Mouse (Mus musculus): ENCODE results near the gene Amotl1.
"Not testable (repeated sequence)": the region's sequence is repeated elsewhere in the genome, so short reads cannot be mapped to it uniquely, and the experiment has no call there.

Gene Amotl1

DNA sequence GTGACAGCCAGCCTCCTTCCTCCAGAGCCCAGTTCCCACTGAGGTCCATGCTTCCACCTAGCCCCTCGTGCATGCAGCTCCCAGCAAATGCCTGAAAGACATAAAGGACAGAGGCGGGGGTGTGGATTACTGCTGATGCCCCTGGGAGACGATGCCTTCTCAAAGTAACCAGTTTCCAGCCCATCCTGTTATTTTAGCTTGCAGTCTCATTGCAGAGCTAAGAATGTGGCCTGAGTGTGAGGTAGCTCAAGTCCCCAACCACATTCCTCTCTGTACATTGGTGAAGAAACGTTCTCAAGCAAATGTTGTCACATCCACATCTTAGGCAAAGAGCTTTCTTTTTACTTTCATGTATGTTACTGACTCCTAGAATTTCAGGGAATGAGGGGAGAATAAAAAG lies at the start of gene Amotl1:
Gene Amotl1 (minus strand): TSS at position 101 of the 400 bp plus-strand sequence.
- Histone ChIP-seq H3K36me3 (ENCODE audit: insufficient read depth, low read length) (no peaks in the 10 kb centered on the region), H3K9me3 (ENCODE audit: low read length) (no peaks in the 10 kb centered on the region), H3K4me1 (replicated peaks; ENCODE audit: low read depth, low read length) (peaks cover 39% of the 10 kb centered on the region), H3K4me3 (replicated peaks; ENCODE audit: low read length) (no peak within 1 kb of the TSS), H3K27me3 (ENCODE audit: insufficient read depth, low read length) (no peaks in the 10 kb centered on the region)
- TF ChIP-seq CTCF (conservative IDR thresholded peaks at IDR 0.05; ENCODE audit: low read length) (no peak), POU5F1 (IDR thresholded peaks at IDR 0.05; ENCODE audit: borderline replicate concordance, low read length) (no peak), NANOG (IDR thresholded peaks at IDR 0.05; ENCODE audit: borderline replicate concordance, low read length) (no peak)

DNA sequence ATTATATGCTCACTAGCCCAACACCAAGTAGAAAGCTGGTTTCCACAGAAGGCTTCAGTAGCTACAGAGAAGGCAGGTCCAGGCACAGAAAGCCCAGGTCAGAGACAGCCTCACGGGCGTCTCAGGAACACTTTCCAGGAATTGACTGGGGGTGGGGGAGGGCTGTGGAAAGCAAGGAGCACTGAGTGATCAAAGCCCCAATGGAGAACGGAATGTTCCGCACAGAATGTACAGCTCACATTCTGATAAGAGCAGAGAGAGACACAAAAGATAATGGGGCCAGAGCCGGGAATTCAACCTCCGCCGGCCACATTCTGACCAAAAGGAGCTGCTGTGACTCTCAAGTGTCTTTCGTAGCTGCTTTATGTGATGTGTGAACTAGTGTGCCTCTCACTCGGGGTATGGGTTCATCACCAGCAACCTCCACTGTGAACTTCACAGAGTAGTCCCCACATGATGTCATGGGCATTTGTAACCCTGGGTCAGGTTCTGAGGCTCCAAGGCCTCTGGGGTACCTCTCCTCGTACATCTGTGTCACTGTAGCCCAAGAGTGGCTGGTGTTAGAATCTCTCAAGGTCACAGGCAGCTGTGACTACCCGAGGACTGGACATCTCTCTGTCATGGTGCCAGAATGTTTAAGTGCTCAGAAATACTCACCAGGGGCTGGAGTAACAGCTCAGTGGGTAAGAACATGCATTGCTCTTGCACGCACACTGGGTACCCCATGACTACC lies 44.7 kb upstream of the Amotl1 start:
- Histone ChIP-seq H3K4me3 (replicated peaks; ENCODE audit: low read length) (no peak overlapping the region), H3K36me3 (ENCODE audit: insufficient read depth, low read length) (no peaks in the 10 kb centered on the region), H3K27me3 (ENCODE audit: insufficient read depth, low read length) (peaks cover 11% of the 10 kb centered on the region; the same call in 1 of the 2 replicates), H3K4me1 (replicated peaks; ENCODE audit: low read depth, low read length) (peaks cover 16% of the 10 kb centered on the region), H3K9me3 (ENCODE audit: low read length) (peaks cover 12% of the 10 kb centered on the region)
- TF ChIP-seq POU5F1 (IDR thresholded peaks at IDR 0.05; ENCODE audit: borderline replicate concordance, low read length) (no peak), NANOG (IDR thresholded peaks at IDR 0.05; ENCODE audit: borderline replicate concordance, low read length) (no peak)

DNA sequence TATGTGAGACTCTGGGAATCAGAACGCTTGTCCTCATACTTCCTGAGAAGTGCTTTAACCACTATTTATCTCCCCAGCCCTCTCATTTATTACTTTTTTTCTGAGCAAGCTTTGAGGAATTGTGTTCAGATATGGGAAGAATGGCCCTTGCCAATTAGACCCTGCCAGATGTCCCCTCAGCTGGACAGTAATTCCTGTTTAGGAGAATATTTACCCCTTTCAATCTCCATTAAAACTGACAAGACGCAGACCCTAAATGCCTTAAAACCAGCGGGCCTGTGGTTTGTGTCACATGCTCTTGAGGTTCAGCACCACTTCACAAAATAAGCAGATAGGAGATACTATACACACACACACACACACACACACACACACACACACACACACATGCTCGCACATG lies 39.5 kb upstream of the Amotl1 start:
- Histone ChIP-seq H3K36me3 (ENCODE audit: insufficient read depth, low read length) (no peaks in the 10 kb centered on the region), H3K9me3 (ENCODE audit: low read length) (peaks cover 12% of the 10 kb centered on the region), H3K27me3 (ENCODE audit: insufficient read depth, low read length) (peaks cover 7% of the 10 kb centered on the region; the same call in 1 of the 2 replicates), H3K4me1 (replicated peaks; ENCODE audit: low read depth, low read length) (peaks cover 53% of the 10 kb centered on the region), H3K4me3 (replicated peaks; ENCODE audit: low read length) (no peak overlapping the region)
- TF ChIP-seq NANOG (IDR thresholded peaks at IDR 0.05; ENCODE audit: borderline replicate concordance, low read length) (no peak), CTCF (conservative IDR thresholded peaks at IDR 0.05; ENCODE audit: low read length) (no peak)

DNA sequence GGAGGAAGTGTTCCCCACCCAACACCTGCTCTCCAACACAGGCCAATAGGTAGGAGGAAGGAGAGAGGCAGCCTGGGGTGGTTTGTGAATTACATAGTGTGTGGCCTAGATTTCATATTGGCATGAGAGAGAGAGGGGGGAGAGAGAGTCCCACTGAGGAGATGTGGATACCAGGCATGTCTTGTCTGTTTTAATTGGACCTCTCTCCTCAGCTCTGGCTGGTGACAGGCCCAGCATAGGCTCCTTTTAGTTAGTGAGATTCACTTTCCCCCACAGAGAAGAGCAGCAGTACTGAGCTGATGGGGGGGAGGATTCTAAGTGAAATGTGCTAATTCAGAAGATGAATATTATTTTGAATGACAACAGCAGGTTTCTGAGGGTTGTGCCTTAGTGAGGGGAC lies 37.9 kb upstream of the Amotl1 start:
- H3K4me1 ChIP-seq (replicated peaks; ENCODE audit: low read depth, low read length), result peaks cover 64% of the 10 kb centered on the region
- no peaks in the 10 kb centered on the region for H3K36me3 ChIP-seq (ENCODE audit: insufficient read depth, low read length)
- H3K4me3 ChIP-seq (replicated peaks; ENCODE audit: low read length), result no peak overlapping the region
- TF ChIP-seq CTCF (conservative IDR thresholded peaks at IDR 0.05; ENCODE audit: low read length), result no peak
- no peak for TF ChIP-seq POU5F1 (IDR thresholded peaks at IDR 0.05; ENCODE audit: borderline replicate concordance, low read length)
- no peak for TF ChIP-seq NANOG (IDR thresholded peaks at IDR 0.05; ENCODE audit: borderline replicate concordance, low read length)
- H3K27me3 ChIP-seq (ENCODE audit: insufficient read depth, low read length), result no peaks in the 10 kb centered on the region
- peaks cover 12% of the 10 kb centered on the region for H3K9me3 ChIP-seq (ENCODE audit: low read length)

GRCm38 (mm10) chr9:14680584-14680983 lies 35.7 kb upstream of the Amotl1 start:
- no peaks in the 10 kb centered on the region for H3K36me3 ChIP-seq (ENCODE audit: insufficient read depth, low read length)
- no peak overlapping the region for H3K4me3 ChIP-seq (replicated peaks; ENCODE audit: low read length)
- no peaks in the 10 kb centered on the region for H3K27me3 ChIP-seq (ENCODE audit: insufficient read depth, low read length)
- TF ChIP-seq POU5F1 (IDR thresholded peaks at IDR 0.05; ENCODE audit: borderline replicate concordance, low read length) (peak; percentile 21; the same call in 1 of the 2 replicates), NANOG (IDR thresholded peaks at IDR 0.05; ENCODE audit: borderline replicate concordance, low read length) (peak; percentile 53; the same call in 1 of the 2 replicates), CTCF (conservative IDR thresholded peaks at IDR 0.05; ENCODE audit: low read length) (no peak)
- H3K9me3 ChIP-seq (ENCODE audit: low read length), result peaks cover 6% of the 10 kb centered on the region
- H3K4me1 ChIP-seq (replicated peaks; ENCODE audit: low read depth, low read length), result peaks cover 77% of the 10 kb centered on the region

DNA sequence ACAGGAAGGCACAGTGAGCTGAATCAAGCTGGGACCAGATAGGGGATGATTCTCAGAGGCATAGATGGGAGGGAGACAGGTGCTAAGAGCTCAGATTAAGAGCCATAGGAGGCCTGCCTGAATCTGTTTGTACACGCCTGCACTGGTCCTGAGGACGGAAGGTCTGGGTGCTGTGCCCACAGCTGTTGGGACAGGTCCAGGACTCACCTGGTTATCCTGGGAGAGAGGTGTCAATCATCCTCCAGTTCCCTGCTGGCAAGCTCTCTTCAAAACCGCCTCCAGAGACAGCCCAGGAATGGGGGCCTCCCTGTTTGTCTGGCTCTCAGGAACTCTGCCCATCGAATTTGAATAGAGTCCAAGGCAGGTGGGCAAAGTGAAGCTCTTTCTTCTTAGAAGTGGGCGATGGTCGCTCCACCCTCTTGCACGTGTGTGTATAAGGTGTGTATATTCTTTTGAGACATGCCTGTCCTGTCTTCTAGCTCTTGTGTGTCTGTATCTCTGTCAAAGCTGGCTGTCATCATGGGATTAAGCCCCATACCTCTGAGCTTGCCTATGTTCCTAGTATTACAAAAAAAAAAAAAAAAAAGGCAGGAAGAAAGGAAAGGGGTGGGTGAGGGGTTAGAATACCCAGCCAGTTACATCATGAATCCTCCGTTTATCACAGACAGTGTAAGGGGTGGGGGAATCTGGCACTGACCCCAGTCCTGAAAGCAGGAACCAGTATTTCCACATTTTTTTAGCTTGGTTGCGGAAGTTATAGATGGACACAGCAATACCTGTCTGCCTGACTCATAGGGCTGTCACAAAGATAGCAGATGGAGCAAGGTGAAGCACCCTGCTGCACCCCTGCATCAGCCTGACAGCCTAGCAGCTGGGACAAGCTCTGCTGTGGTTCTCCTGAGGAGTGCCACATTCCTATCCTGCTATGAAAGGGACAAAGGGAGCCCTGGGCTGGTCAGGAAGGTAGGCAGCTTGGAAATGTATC lies 31.1 kb upstream of the Amotl1 start:
- no peaks in the 10 kb centered on the region for H3K36me3 ChIP-seq (ENCODE audit: insufficient read depth, low read length)
- H3K4me3 ChIP-seq (replicated peaks; ENCODE audit: low read length), result no peak overlapping the region
- H3K4me1 ChIP-seq (replicated peaks; ENCODE audit: low read depth, low read length), result peaks cover 89% of the 10 kb centered on the region
- TF ChIP-seq NANOG (IDR thresholded peaks at IDR 0.05; ENCODE audit: borderline replicate concordance, low read length), result no peak
- TF ChIP-seq CTCF (conservative IDR thresholded peaks at IDR 0.05; ENCODE audit: low read length), result no peak
- no peak for TF ChIP-seq POU5F1 (IDR thresholded peaks at IDR 0.05; ENCODE audit: borderline replicate concordance, low read length)
- 0 out of 2 replicates have a peak, but pooled peaks cover 2% of the 10 kb centered on the region for H3K27me3 ChIP-seq (ENCODE audit: insufficient read depth, low read length)
- H3K9me3 ChIP-seq (ENCODE audit: low read length), result no peaks in the 10 kb centered on the region

GRCm38 (mm10) chr9:14674506-14674905 lies 29.6 kb upstream of the Amotl1 start:
- Histone ChIP-seq H3K9me3 (ENCODE audit: low read length) (no peaks in the 10 kb centered on the region), H3K4me1 (replicated peaks; ENCODE audit: low read depth, low read length) (peaks cover 76% of the 10 kb centered on the region), H3K36me3 (ENCODE audit: insufficient read depth, low read length) (no peaks in the 10 kb centered on the region), H3K27me3 (ENCODE audit: insufficient read depth, low read length) (0 out of 2 replicates have a peak, but pooled peaks cover 2% of the 10 kb centered on the region), H3K4me3 (replicated peaks; ENCODE audit: low read length) (no peak overlapping the region)
- TF ChIP-seq CTCF (conservative IDR thresholded peaks at IDR 0.05; ENCODE audit: low read length) (no peak), POU5F1 (IDR thresholded peaks at IDR 0.05; ENCODE audit: borderline replicate concordance, low read length) (no peak), NANOG (IDR thresholded peaks at IDR 0.05; ENCODE audit: borderline replicate concordance, low read length) (no peak)

- Histone ChIP-seq H3K4me3 (replicated peaks; ENCODE audit: low read length) (no peak overlapping the region), H3K27me3 (ENCODE audit: insufficient read depth, low read length) (0 out of 2 replicates have a peak, but pooled peaks cover 2% of the 10 kb centered on the region), H3K4me1 (replicated peaks; ENCODE audit: low read depth, low read length) (peaks cover 67% of the 10 kb centered on the region), H3K36me3 (ENCODE audit: insufficient read depth, low read length) (no peaks in the 10 kb centered on the region), H3K9me3 (ENCODE audit: low read length) (no peaks in the 10 kb centered on the region)
- TF ChIP-seq CTCF (conservative IDR thresholded peaks at IDR 0.05; ENCODE audit: low read length), result no peak
Observed at GRCm38 (mm10) chr9:14673109-14673508, 28.3 kb upstream of the Amotl1 start.

GRCm38 (mm10) chr9:14671965-14672364 lies 27.1 kb upstream of the Amotl1 start:
- H3K27me3 ChIP-seq (ENCODE audit: insufficient read depth, low read length); H3K4me3 ChIP-seq (replicated peaks; ENCODE audit: low read length); H3K36me3 ChIP-seq (ENCODE audit: insufficient read depth, low read length); H3K9me3 ChIP-seq (ENCODE audit: low read length): not testable (repeated sequence)
- peaks cover 55% of the 10 kb centered on the region for H3K4me1 ChIP-seq (replicated peaks; ENCODE audit: low read depth, low read length)

All from E14TG2a.4 (cell line).